In the genomic region with DNA sequence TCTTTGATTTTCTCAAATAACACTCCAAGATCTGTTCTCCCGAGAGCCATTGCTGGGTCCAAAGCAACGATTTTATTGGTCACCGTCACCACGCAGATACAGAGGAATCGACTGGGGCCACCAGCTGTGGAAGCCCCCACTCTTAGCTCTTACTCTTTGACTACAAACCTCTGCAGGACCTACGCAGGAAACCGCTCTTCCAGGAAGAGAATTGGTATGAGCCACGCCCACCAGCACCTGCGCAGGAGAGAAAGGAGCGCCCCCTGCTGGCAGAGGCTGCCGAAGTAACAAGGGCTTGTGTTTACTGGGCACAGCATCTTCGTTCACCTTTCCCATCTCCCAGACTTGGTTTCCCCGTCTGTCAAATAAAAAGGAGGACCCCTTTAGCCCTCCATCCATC, we compare ENCODE assay signal across 10 mouse cellular contexts. TPM values are rescaled to one million over a fixed set of nuclear protein-coding genes. Genes with fewer than 3 reads are reported as not detected.
DNase-seq lines count a peak whose midpoint lies in the region; ATAC-seq and TF ChIP-seq lines count a peak whose summit lies in the region.
"Had no signal": no experiment of that assay in that cellular context is flagged by ENCODE, and none has a peak within 500 bp of the region (broad histone marks: within the 10 kb centered on the region; RNA-seq: fewer than 3 reads in every experiment).

No protein-coding gene starts in this region.

- H3K4me2 ChIP-seq in kidney, embryonic 14.5 days (replicated peaks; ENCODE audit: low read depth, low read length): 0 out of 2 replicates have a peak overlapping the region, but pooled peaks have one; percentile 15
- H3K4me2 ChIP-seq: liver, embryonic 15.5 days had no signal

- no peaks in the 10 kb centered on the region for H3K36me3 ChIP-seq in kidney, embryonic 14.5 days (ENCODE audit: control insufficient read depth, insufficient read depth, low read length)
- H3K36me3 ChIP-seq: liver, embryonic 15.5 days had no signal

- no peak overlapping the region for H3K9ac ChIP-seq in kidney, embryonic 14.5 days (ENCODE audit: low read depth, low read length)
- H3K9ac ChIP-seq: liver, embryonic 15.5 days had no signal

- H3K9me3 ChIP-seq in kidney, embryonic 14.5 days (ENCODE audit: control insufficient read depth, low read length): no peaks in the 10 kb centered on the region
- H3K9me3 ChIP-seq: liver, embryonic 15.5 days had no signal

- 29% methylated on average over 13 of the region's 13 CpGs for WGBS in kidney, embryonic 14.5 days

- no peak for ATAC-seq in kidney, embryonic 14.5 days (ENCODE audit: low FRiP score, low TSS enrichment)

- no peak overlapping the region for H3K4me3 ChIP-seq in layer of hippocampus, adult 2 months
- H3K4me3 ChIP-seq in bone marrow macrophage, adult 2 months (ENCODE audit: insufficient read depth, low read length): no peak overlapping the region
- H3K4me3 ChIP-seq in kidney, embryonic 14.5 days (ENCODE audit: low read length): no peak overlapping the region
- H3K4me3 ChIP-seq: liver, embryonic 15.5 days had no signal

- TF ChIP-seq CTCF in layer of hippocampus, adult 2 months (conservative IDR thresholded peaks at IDR 0.05): peak; percentile 85
- peak; percentile 88 for TF ChIP-seq CTCF in bone marrow macrophage, adult 2 months (IDR thresholded peaks at IDR 0.05; ENCODE audit: low read depth, low read length)

- DNase-seq in adrenal gland, adult (ENCODE audit: inconsistent age in 2 of 2, low spot score in 1 of 2): peak; percentile 21 to 79
- DNase-seq in adrenal gland, adult 8-10 months: no peak
- peak; percentile 26 to 56 for DNase-seq in layer of hippocampus, adult 2 months (ENCODE audit: low spot score in 2 of 2)
- no peak for DNase-seq in layer of hippocampus, postnatal 14 days (ENCODE audit: low spot score in 2 of 2)
- DNase-seq in lung, postnatal 36 days: peak; percentile 77
- peak; percentile 71 for DNase-seq in thymus, postnatal 25 days

- no peaks in the 10 kb centered on the region for H3K27me3 ChIP-seq in kidney, embryonic 14.5 days (ENCODE audit: control insufficient read depth, insufficient read depth, low read length)
- H3K27me3 ChIP-seq: liver, embryonic 15.5 days had no signal

- H3K27ac ChIP-seq in layer of hippocampus, adult 2 months: no peak overlapping the region
- no peak overlapping the region for H3K27ac ChIP-seq in bone marrow macrophage, adult 2 months (ENCODE audit: insufficient read depth, low read depth, low read length)
- no peak overlapping the region for H3K27ac ChIP-seq in kidney, embryonic 14.5 days (ENCODE audit: low read depth, low read length)
- H3K27ac ChIP-seq: liver, embryonic 15.5 days had no signal

- no peaks in the 10 kb centered on the region for H3K4me1 ChIP-seq in bone marrow macrophage, adult 2 months (ENCODE audit: control insufficient read depth, insufficient read depth, low read length)
- no peaks in the 10 kb centered on the region for H3K4me1 ChIP-seq in kidney, embryonic 14.5 days (ENCODE audit: control insufficient read depth, insufficient read depth, low read length)
- H3K4me1 ChIP-seq: liver, embryonic 15.5 days had no signal

- no peak for TF ChIP-seq POLR2A in bone marrow macrophage, adult 2 months (IDR thresholded peaks at IDR 0.05; ENCODE audit: borderline replicate concordance, low read depth, low read length)

RNA-seq across cellular contexts. Expression of a gene that starts 25.0 kb away (rescaled TPM):
- under 1 TPM in 1 of 4 experiments, not detected in 3; 0.21 TPM for total RNA-seq in adrenal gland, adult 8-10 months (2022)
- not detected for total RNA-seq in layer of hippocampus, adult 2 months (2021)
- not detected for total RNA-seq in layer of hippocampus, postnatal 14 days (2021)
- polyA plus RNA-seq in bone marrow macrophage, adult 2 months (2012; ENCODE audit: insufficient read depth, insufficient read length, missing spikeins): not detected in 2 replicates
- polyA plus RNA-seq in kidney, embryonic 14.5 days (2014; fragmentation: Nextera tagmentation; extraction: Ambion mirVana): not detected in 2 replicates
- polyA plus RNA-seq: frontal cortex, adult 2 months; liver, embryonic 15.5 days had no signal

RNA-seq across cellular contexts. Expression of a gene that starts 41.6 kb away (rescaled TPM):
- total RNA-seq in adrenal gland, adult 8-10 months (2022): 10 to 100 TPM in 2 of 4 experiments, 1 to 10 TPM in 2; 6.0 to 42.3 (median 14.6) TPM
- total RNA-seq in layer of hippocampus, adult 2 months (2021): 10 to 100 TPM; 79.6 to 81.5 TPM
- 10 to 100 TPM; 51.3 to 54.4 TPM for total RNA-seq in layer of hippocampus, postnatal 14 days (2021)
- polyA plus RNA-seq in bone marrow macrophage, adult 2 months (2012; ENCODE audit: insufficient read depth, insufficient read length, missing spikeins): not detected in 2 replicates
- not detected in 2 replicates for polyA plus RNA-seq in kidney, embryonic 14.5 days (2014; fragmentation: Nextera tagmentation; extraction: Ambion mirVana)

Comparison
In these comparisons a context has a peak if more than half of its experiments do, and no peak if none do; other contexts are left out.
1. DNase-seq: peak in adrenal gland, adult (2 of 2), layer of hippocampus, adult 2 months (2 of 2), lung, postnatal 36 days (single experiment) and thymus, postnatal 25 days (single experiment); none in adrenal gland, adult 8-10 months (single experiment) and layer of hippocampus, postnatal 14 days (0 of 2).